Mouse (Mus musculus): ENCODE results near the gene Lix1. TPM values are rescaled to one million over a fixed set of nuclear protein-coding genes. Genes with fewer than 3 reads are reported as not detected.
A peak's percentile ranks its signal among the peaks of the same experiment; 100 is the strongest.
"Not testable (repeated sequence)": the region's sequence is repeated elsewhere in the genome, so short reads cannot be mapped to it uniquely, and the experiment has no call there.

Gene Lix1
- polyA plus RNA-seq, 1 experiment from 2014 or later = 4.4 TPM

GRCm38 (mm10) chr17:17485789-17486188 is 83.3 kb downstream of the Lix1 start:
- Histone ChIP-seq H3K36me3 (ENCODE audit: control insufficient read depth, insufficient read depth) (no peaks in the 10 kb centered on the region), H3K4me2 (replicated peaks; ENCODE audit: low read depth) (no peak overlapping the region), H3K27ac (ENCODE audit: low read depth, low read length) (no peak overlapping the region), H3K27me3 (replicated peaks; ENCODE audit: control insufficient read depth, insufficient read depth, low read length) (no peaks in the 10 kb centered on the region), H3K4me1 (replicated peaks; ENCODE audit: control insufficient read depth, insufficient read depth, low read length) (no peaks in the 10 kb centered on the region), H3K9me3 (ENCODE audit: control insufficient read depth) (no peaks in the 10 kb centered on the region), H3K4me3 (ENCODE audit: low read depth, low read length) (no peak overlapping the region), H3K9ac (ENCODE audit: low read depth, low read length) (no peak overlapping the region)
- WGBS = 62% methylated on average over 2 of the region's 2 CpGs
- ATAC-seq = no peak
- no peak for TF ChIP-seq CTCF (IDR thresholded peaks at IDR 0.05; ENCODE audit: low read depth)

GRCm38 (mm10) chr17:17490820-17491621 is 88.5 kb downstream of the Lix1 start:
- Histone ChIP-seq H3K27me3 (replicated peaks; ENCODE audit: control insufficient read depth, insufficient read depth, low read length) (no peaks in the 10 kb centered on the region), H3K4me3 (ENCODE audit: low read depth, low read length) (no peak overlapping the region), H3K4me1 (replicated peaks; ENCODE audit: control insufficient read depth, insufficient read depth, low read length) (no peaks in the 10 kb centered on the region), H3K4me2 (replicated peaks; ENCODE audit: low read depth) (no peak overlapping the region), H3K9me3 (ENCODE audit: control insufficient read depth) (no peaks in the 10 kb centered on the region), H3K9ac (ENCODE audit: low read depth, low read length) (no peak overlapping the region), H3K27ac (ENCODE audit: low read depth, low read length) (no peak overlapping the region), H3K36me3 (ENCODE audit: control insufficient read depth, insufficient read depth) (no peaks in the 10 kb centered on the region)
- peak; percentile 28; the same call in 1 of the 2 replicates for ATAC-seq
- no peak for TF ChIP-seq CTCF (IDR thresholded peaks at IDR 0.05; ENCODE audit: low read depth)
- WGBS = 48% methylated on average over 12 of the region's 15 CpGs

- no peaks in the 10 kb centered on the region for H3K27me3 ChIP-seq (replicated peaks; ENCODE audit: control insufficient read depth, insufficient read depth, low read length)
- H3K4me1 ChIP-seq (replicated peaks; ENCODE audit: control insufficient read depth, insufficient read depth, low read length) = no peaks in the 10 kb centered on the region
- no peak for TF ChIP-seq CTCF (IDR thresholded peaks at IDR 0.05; ENCODE audit: low read depth)
- peak; percentile 59; the same call in 1 of the 2 replicates for ATAC-seq
- no peaks in the 10 kb centered on the region for H3K36me3 ChIP-seq (ENCODE audit: control insufficient read depth, insufficient read depth)
- H3K4me3 ChIP-seq (ENCODE audit: low read depth, low read length) = no peak overlapping the region
- no peak overlapping the region for H3K27ac ChIP-seq (ENCODE audit: low read depth, low read length)
- no peak overlapping the region for H3K4me2 ChIP-seq (replicated peaks; ENCODE audit: low read depth)
- no peak overlapping the region for H3K9ac ChIP-seq (ENCODE audit: low read depth, low read length)
- H3K9me3 ChIP-seq (ENCODE audit: control insufficient read depth) = no peaks in the 10 kb centered on the region
- WGBS = 35% methylated on average over 7 of the region's 7 CpGs
Observed at GRCm38 (mm10) chr17:17491622-17492001, 89.1 kb downstream of the Lix1 start.

- Histone ChIP-seq H3K27me3 (replicated peaks; ENCODE audit: control insufficient read depth, insufficient read depth, low read length) (no peaks in the 10 kb centered on the region), H3K4me3 (ENCODE audit: low read depth, low read length) (no peak overlapping the region), H3K4me1 (replicated peaks; ENCODE audit: control insufficient read depth, insufficient read depth, low read length) (no peaks in the 10 kb centered on the region), H3K36me3 (ENCODE audit: control insufficient read depth, insufficient read depth) (no peaks in the 10 kb centered on the region), H3K9ac (ENCODE audit: low read depth, low read length) (no peak overlapping the region), H3K9me3 (ENCODE audit: control insufficient read depth) (no peaks in the 10 kb centered on the region), H3K27ac (ENCODE audit: low read depth, low read length) (no peak overlapping the region), H3K4me2 (replicated peaks; ENCODE audit: low read depth) (no peak overlapping the region)
- no peak for TF ChIP-seq CTCF (IDR thresholded peaks at IDR 0.05; ENCODE audit: low read depth)
- ATAC-seq = no peak
- WGBS = 90% methylated on average over 8 of the region's 8 CpGs
Observed at GRCm38 (mm10) chr17:17492116-17492515, 89.6 kb downstream of the Lix1 start.

GRCm38 (mm10) chr17:17496234-17496633 is 93.8 kb downstream of the Lix1 start:
- not testable (repeated sequence) for ATAC-seq; H3K4me1 ChIP-seq (replicated peaks; ENCODE audit: control insufficient read depth, insufficient read depth, low read length); H3K27ac ChIP-seq (ENCODE audit: low read depth, low read length); H3K36me3 ChIP-seq (ENCODE audit: control insufficient read depth, insufficient read depth); H3K9ac ChIP-seq (ENCODE audit: low read depth, low read length); H3K27me3 ChIP-seq (replicated peaks; ENCODE audit: control insufficient read depth, insufficient read depth, low read length); H3K4me2 ChIP-seq (replicated peaks; ENCODE audit: low read depth); H3K9me3 ChIP-seq (ENCODE audit: control insufficient read depth); H3K4me3 ChIP-seq (ENCODE audit: low read depth, low read length)

- H3K4me1 ChIP-seq (replicated peaks; ENCODE audit: control insufficient read depth, insufficient read depth, low read length) = no peaks in the 10 kb centered on the region
- no peak overlapping the region for H3K27ac ChIP-seq (ENCODE audit: low read depth, low read length)
- H3K4me3 ChIP-seq (ENCODE audit: low read depth, low read length) = no peak overlapping the region
- no peak overlapping the region for H3K9ac ChIP-seq (ENCODE audit: low read depth, low read length)
- no peaks in the 10 kb centered on the region for H3K36me3 ChIP-seq (ENCODE audit: control insufficient read depth, insufficient read depth)
- peak; percentile 77 for ATAC-seq
- H3K9me3 ChIP-seq (ENCODE audit: control insufficient read depth) = no peaks in the 10 kb centered on the region
- 53% methylated on average over 7 of the region's 7 CpGs for WGBS
- no peak for TF ChIP-seq CTCF (IDR thresholded peaks at IDR 0.05; ENCODE audit: low read depth)
- no peak overlapping the region for H3K4me2 ChIP-seq (replicated peaks; ENCODE audit: low read depth)
- no peaks in the 10 kb centered on the region for H3K27me3 ChIP-seq (replicated peaks; ENCODE audit: control insufficient read depth, insufficient read depth, low read length)
Observed at GRCm38 (mm10) chr17:17496730-17497129, 94.3 kb downstream of the Lix1 start.

All from intestine, postnatal 0 days (tissue).